Mouse (Mus musculus): ENCODE results near the gene Med11.

GRCm38 (mm10) chr11:70433951-70434350, 17.8 kb upstream of the Med11 start:
- no peak for TF ChIP-seq POLR2A (IDR thresholded peaks at IDR 0.05; ENCODE audit: insufficient read length, low read depth)
- no peak for TF ChIP-seq MYOG (IDR thresholded peaks at IDR 0.05; ENCODE audit: control insufficient read depth in 1 of 3, insufficient read depth in 1 of 3, insufficient read length in 2 of 3, low read depth in 2 of 3)
- TF ChIP-seq CEBPB (IDR thresholded peaks at IDR 0.05; ENCODE audit: insufficient read depth, poor library complexity, severe bottlenecking), result no peak
- TF ChIP-seq POLR2AphosphoS2 (IDR thresholded peaks at IDR 0.05; ENCODE audit: insufficient read length, low read depth), result no peak
- TF ChIP-seq REST (IDR thresholded peaks at IDR 0.05; ENCODE audit: insufficient read depth, insufficient read length), result no peak
- no peak for TF ChIP-seq USF1 (IDR thresholded peaks at IDR 0.05; ENCODE audit: low read depth)
- TF ChIP-seq MAX (IDR thresholded peaks at IDR 0.05; ENCODE audit: low read depth), result no peak
- no peak for TF ChIP-seq E2F4 (IDR thresholded peaks at IDR 0.05; ENCODE audit: insufficient read depth)
- TF ChIP-seq TCF3 (IDR thresholded peaks at IDR 0.05; ENCODE audit: insufficient read length, low read depth), result no peak
- no peak for TF ChIP-seq TCF12 (IDR thresholded peaks at IDR 0.05; ENCODE audit: insufficient read depth, poor library complexity, severe bottlenecking)
- TF ChIP-seq MYOD1 (IDR thresholded peaks at IDR 0.05; ENCODE audit: control insufficient read depth in 1 of 3, insufficient read length in 2 of 3, low read depth in 2 of 3), result no peak
